20 mouse cellular contexts compared by ENCODE assay signal in the genomic region with DNA sequence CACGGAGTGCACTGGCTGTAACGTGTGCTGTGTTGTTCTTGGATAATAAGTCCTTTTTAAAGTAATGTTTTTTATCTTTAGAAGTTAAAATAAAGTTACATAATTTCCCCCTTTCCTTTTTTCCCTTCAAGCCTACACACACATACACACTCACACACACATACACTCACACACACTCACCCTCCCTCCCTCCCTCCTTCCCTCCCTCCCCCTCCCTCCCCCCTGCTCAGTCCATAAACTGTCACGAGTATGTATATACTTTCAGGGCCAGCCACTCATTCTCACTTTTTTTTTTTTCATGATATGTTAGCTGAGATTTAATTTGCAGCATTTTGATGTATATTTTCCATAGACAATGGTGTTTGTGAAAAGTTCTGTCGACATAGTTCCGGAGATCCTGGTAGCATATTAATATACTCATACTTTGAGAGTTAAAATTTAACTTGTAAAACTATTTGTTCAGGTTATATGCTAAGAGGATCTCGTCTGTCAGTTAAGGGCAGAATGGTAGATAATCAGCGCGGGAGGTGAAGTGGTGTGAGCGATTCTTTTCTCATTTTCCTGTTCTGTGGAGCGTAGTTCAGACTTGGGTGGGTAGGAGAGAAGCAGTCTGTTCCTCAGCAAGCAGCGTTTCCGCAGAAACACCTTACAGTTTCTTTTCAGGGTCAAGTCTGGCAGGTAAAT. TPM values are rescaled to one million over a fixed set of nuclear protein-coding genes. Genes with fewer than 3 reads are reported as not detected.
DNase-seq lines count a peak whose midpoint lies in the region; ATAC-seq lines count a peak whose summit lies in the region.
"Had no signal": no experiment of that assay in that cellular context is flagged by ENCODE, and none has a peak within 500 bp of the region (broad histone marks: within the 10 kb centered on the region; RNA-seq: fewer than 3 reads in every experiment).

No protein-coding gene starts in this region.

- H3K27ac ChIP-seq in forebrain, embryonic 14.5 days (ENCODE audit: low read depth, low read length): 0 out of 2 replicates have a peak overlapping the region, but pooled peaks have one; percentile 27
- H3K27ac ChIP-seq in forebrain, embryonic 16.5 days (ENCODE audit: low read length): no peak overlapping the region
- H3K27ac ChIP-seq in kidney, embryonic 16.5 days (ENCODE audit: low read length): peak overlapping the region; percentile 71; the same call in 1 of the 2 replicates
- peak overlapping the region; percentile 37; the same call in 1 of the 2 replicates for H3K27ac ChIP-seq in lung, embryonic 15.5 days
- peak overlapping the region; percentile 92 for H3K27ac ChIP-seq in intestine, embryonic 16.5 days (ENCODE audit: low read length)
- no peak overlapping the region for H3K27ac ChIP-seq in liver, embryonic 11.5 days (ENCODE audit: low read depth, low read length)
- H3K27ac ChIP-seq: embryonic facial prominence, embryonic 12.5 days; forebrain, embryonic 12.5 days; heart, embryonic 13.5 days had no signal

- peaks cover 18% of the 10 kb centered on the region for H3K4me1 ChIP-seq in forebrain, embryonic 14.5 days (ENCODE audit: control insufficient read depth, insufficient read depth, low read length)
- peaks cover 11% of the 10 kb centered on the region for H3K4me1 ChIP-seq in forebrain, embryonic 16.5 days (replicated peaks; ENCODE audit: control insufficient read depth, insufficient read depth, low read length)
- H3K4me1 ChIP-seq in kidney, embryonic 16.5 days (ENCODE audit: insufficient read depth, low read length): peaks cover 44% of the 10 kb centered on the region
- peaks cover 53% of the 10 kb centered on the region for H3K4me1 ChIP-seq in lung, embryonic 15.5 days
- H3K4me1 ChIP-seq in intestine, embryonic 16.5 days (ENCODE audit: control insufficient read depth, insufficient read depth, low read length): peaks cover 25% of the 10 kb centered on the region
- 0 out of 2 replicates have a peak, but pooled peaks cover 2% of the 10 kb centered on the region for H3K4me1 ChIP-seq in liver, embryonic 11.5 days (replicated peaks; ENCODE audit: control insufficient read depth, insufficient read depth, low read length)

- H3K27me3 ChIP-seq in forebrain, embryonic 14.5 days (replicated peaks; ENCODE audit: control insufficient read depth, insufficient read depth, low read length): no peaks in the 10 kb centered on the region
- no peaks in the 10 kb centered on the region for H3K27me3 ChIP-seq in forebrain, embryonic 16.5 days (replicated peaks; ENCODE audit: control insufficient read depth, insufficient read depth, low read length)
- no peaks in the 10 kb centered on the region for H3K27me3 ChIP-seq in kidney, embryonic 16.5 days (ENCODE audit: insufficient read depth, low read length)
- H3K27me3 ChIP-seq in lung, embryonic 15.5 days: no peaks in the 10 kb centered on the region
- H3K27me3 ChIP-seq in intestine, embryonic 16.5 days (replicated peaks; ENCODE audit: control insufficient read depth, insufficient read depth, low read length): no peaks in the 10 kb centered on the region
- no peaks in the 10 kb centered on the region for H3K27me3 ChIP-seq in liver, embryonic 11.5 days (replicated peaks; ENCODE audit: control insufficient read depth, insufficient read depth, low read length)
- H3K27me3 ChIP-seq: embryonic facial prominence, embryonic 12.5 days; forebrain, embryonic 12.5 days; heart, embryonic 13.5 days had no signal

- 85% methylated on average over 12 of the region's 12 CpGs for WGBS in forebrain, embryonic 14.5 days
- 81% methylated on average over 12 of the region's 12 CpGs for WGBS in forebrain, embryonic 16.5 days
- WGBS in kidney, embryonic 16.5 days: 53% methylated on average over 12 of the region's 12 CpGs
- WGBS in lung, embryonic 15.5 days: 33% methylated on average over 12 of the region's 12 CpGs
- 53% methylated on average over 12 of the region's 12 CpGs for WGBS in intestine, embryonic 16.5 days
- WGBS in liver, embryonic 11.5 days: 77% methylated on average over 12 of the region's 12 CpGs

- no peak overlapping the region for H3K4me3 ChIP-seq in forebrain, embryonic 14.5 days (ENCODE audit: low read depth, low read length)
- H3K4me3 ChIP-seq in forebrain, embryonic 16.5 days (replicated peaks; ENCODE audit: low read length): no peak overlapping the region
- H3K4me3 ChIP-seq in kidney, embryonic 16.5 days (ENCODE audit: low read length): no peak overlapping the region
- H3K4me3 ChIP-seq in lung, embryonic 15.5 days: no peak overlapping the region
- H3K4me3 ChIP-seq in intestine, embryonic 16.5 days (ENCODE audit: low read length): peak overlapping the region; percentile 23
- H3K4me3 ChIP-seq in liver, embryonic 11.5 days (ENCODE audit: low read depth, low read length): no peak overlapping the region
- H3K4me3 ChIP-seq: embryonic facial prominence, embryonic 12.5 days; forebrain, embryonic 12.5 days; heart, embryonic 13.5 days had no signal

- no peak overlapping the region for H3K4me2 ChIP-seq in forebrain, embryonic 14.5 days (ENCODE audit: low read length)
- no peak overlapping the region for H3K4me2 ChIP-seq in forebrain, embryonic 16.5 days (ENCODE audit: low read length)
- H3K4me2 ChIP-seq in kidney, embryonic 16.5 days (replicated peaks; ENCODE audit: low read depth, low read length): 0 out of 2 replicates have a peak overlapping the region, but pooled peaks have one; percentile 4
- H3K4me2 ChIP-seq in lung, embryonic 15.5 days: no peak overlapping the region
- peak overlapping the region; percentile 56 for H3K4me2 ChIP-seq in intestine, embryonic 16.5 days (ENCODE audit: low read depth, low read length)
- no peak overlapping the region for H3K4me2 ChIP-seq in liver, embryonic 11.5 days
- H3K4me2 ChIP-seq: embryonic facial prominence, embryonic 12.5 days; forebrain, embryonic 12.5 days; heart, embryonic 13.5 days had no signal

- no peaks in the 10 kb centered on the region for H3K9me3 ChIP-seq in forebrain, embryonic 14.5 days (replicated peaks; ENCODE audit: control insufficient read depth, low read length)
- no peaks in the 10 kb centered on the region for H3K9me3 ChIP-seq in forebrain, embryonic 16.5 days (ENCODE audit: control insufficient read depth, low read length)
- H3K9me3 ChIP-seq in kidney, embryonic 16.5 days (ENCODE audit: low read length): peaks cover 5% of the 10 kb centered on the region; the same call in 1 of the 2 replicates
- no peaks in the 10 kb centered on the region for H3K9me3 ChIP-seq in lung, embryonic 15.5 days
- H3K9me3 ChIP-seq in intestine, embryonic 16.5 days (ENCODE audit: control insufficient read depth, low read length): no peaks in the 10 kb centered on the region
- H3K9me3 ChIP-seq in liver, embryonic 11.5 days (ENCODE audit: control insufficient read depth, low read length): no peaks in the 10 kb centered on the region
- H3K9me3 ChIP-seq: embryonic facial prominence, embryonic 12.5 days; forebrain, embryonic 12.5 days; G1E had no signal

- H3K36me3 ChIP-seq in forebrain, embryonic 14.5 days (ENCODE audit: control insufficient read depth, insufficient read depth, low read length): no peaks in the 10 kb centered on the region
- no peaks in the 10 kb centered on the region for H3K36me3 ChIP-seq in forebrain, embryonic 16.5 days (ENCODE audit: control insufficient read depth, insufficient read depth)
- no peaks in the 10 kb centered on the region for H3K36me3 ChIP-seq in kidney, embryonic 16.5 days (ENCODE audit: insufficient read depth, low read length)
- H3K36me3 ChIP-seq in lung, embryonic 15.5 days: no peaks in the 10 kb centered on the region
- no peaks in the 10 kb centered on the region for H3K36me3 ChIP-seq in intestine, embryonic 16.5 days (ENCODE audit: control insufficient read depth, insufficient read depth, low read length)
- peaks cover 3% of the 10 kb centered on the region for H3K36me3 ChIP-seq in liver, embryonic 11.5 days (ENCODE audit: control insufficient read depth, insufficient read depth, low read length)

- DNase-seq in forebrain, embryonic 14.5 days (ENCODE audit: low spot score): no peak
- no peak for DNase-seq in kidney, adult 8-10 months
- DNase-seq in lung, postnatal 4 days: no peak
- no peak for DNase-seq in liver, embryonic 11.5 days (ENCODE audit: low spot score)
- DNase-seq: adrenal gland, adult 8-10 months; B cell, adult 2 months; cerebellum, adult 11 months; cerebellum, adult 8-10 months; cerebellum, postnatal 14 days; gastrocnemius, postnatal 36 days; heart, postnatal 36 days had no signal

- no peak overlapping the region for H3K9ac ChIP-seq in forebrain, embryonic 14.5 days (ENCODE audit: low read length)
- no peak overlapping the region for H3K9ac ChIP-seq in forebrain, embryonic 16.5 days (replicated peaks; ENCODE audit: low read depth, low read length)
- H3K9ac ChIP-seq in kidney, embryonic 16.5 days (replicated peaks; ENCODE audit: low read length): no peak overlapping the region
- H3K9ac ChIP-seq in lung, embryonic 15.5 days: no peak overlapping the region
- H3K9ac ChIP-seq in intestine, embryonic 16.5 days (ENCODE audit: low read depth, low read length): peak overlapping the region; percentile 53
- no peak overlapping the region for H3K9ac ChIP-seq in liver, embryonic 11.5 days (ENCODE audit: low read depth, low read length)
- H3K9ac ChIP-seq: embryonic facial prominence, embryonic 12.5 days; forebrain, embryonic 12.5 days; heart, embryonic 13.5 days had no signal

- ATAC-seq in forebrain, embryonic 14.5 days: no peak
- no peak for ATAC-seq in forebrain, embryonic 16.5 days
- no peak for ATAC-seq in kidney, embryonic 16.5 days (ENCODE audit: low FRiP score, low TSS enrichment)
- ATAC-seq in lung, embryonic 15.5 days (ENCODE audit: borderline replicate concordance, extremely low read depth, low FRiP score, low TSS enrichment): no peak
- peak; percentile 68 for ATAC-seq in intestine, embryonic 16.5 days
- no peak for ATAC-seq in liver, embryonic 11.5 days (replicated peaks; ENCODE audit: low FRiP score)
- ATAC-seq: CD4-positive, CD25-positive, alpha-beta regulatory T cell, adult 4 months had no signal

RNA-seq across cellular contexts. Expression of a gene that starts 14.5 kb away (rescaled TPM):
- polyA plus RNA-seq in forebrain, embryonic 14.5 days (2014; fragmentation: Nextera tagmentation; extraction: Ambion mirVana): 57.2 and 59.5 TPM in 2 replicates
- polyA plus RNA-seq in forebrain, embryonic 16.5 days (2015; fragmentation: Nextera tagmentation; extraction: Ambion mirVana): 57.0 and 58.4 TPM in 2 replicates
- 62.0 and 64.9 TPM in 2 replicates for polyA plus RNA-seq in kidney, embryonic 16.5 days (2015; fragmentation: Nextera tagmentation; extraction: Ambion mirVana)
- polyA plus RNA-seq in lung, embryonic 15.5 days (2015; fragmentation: Nextera tagmentation; extraction: Ambion mirVana): 56.7 and 59.8 TPM in 2 replicates
- polyA plus RNA-seq in intestine, embryonic 16.5 days (2015; fragmentation: Nextera tagmentation; extraction: Ambion mirVana): 39.7 and 40.2 TPM in 2 replicates
- polyA plus RNA-seq in liver, embryonic 11.5 days (2014; fragmentation: Nextera tagmentation; extraction: Ambion mirVana): 24.2 and 24.4 TPM in 2 replicates

RNA-seq across cellular contexts. Expression of a gene that starts 49.2 kb away (rescaled TPM):
- 9.4 and 9.9 TPM in 2 replicates for polyA plus RNA-seq in forebrain, embryonic 14.5 days (2014; fragmentation: Nextera tagmentation; extraction: Ambion mirVana)
- polyA plus RNA-seq in forebrain, embryonic 16.5 days (2015; fragmentation: Nextera tagmentation; extraction: Ambion mirVana): 10.7 TPM in 2 replicates
- 1.9 and 2.4 TPM in 2 replicates for polyA plus RNA-seq in kidney, embryonic 16.5 days (2015; fragmentation: Nextera tagmentation; extraction: Ambion mirVana)
- 4.1 and 4.2 TPM in 2 replicates for polyA plus RNA-seq in lung, embryonic 15.5 days (2015; fragmentation: Nextera tagmentation; extraction: Ambion mirVana)
- 0.86 and 1.6 TPM in 2 replicates for polyA plus RNA-seq in intestine, embryonic 16.5 days (2015; fragmentation: Nextera tagmentation; extraction: Ambion mirVana)
- 1.2 and 1.7 TPM in 2 replicates for polyA plus RNA-seq in liver, embryonic 11.5 days (2014; fragmentation: Nextera tagmentation; extraction: Ambion mirVana)
- polyA plus RNA-seq: CD4-positive, CD25-positive, alpha-beta regulatory T cell, adult 4 months had no signal

Comparison
In these comparisons a context has a peak if more than half of its experiments do, and no peak if none do; other contexts are left out.
1. H3K27ac ChIP-seq: peak in forebrain, embryonic 14.5 days (single experiment), kidney, embryonic 16.5 days (single experiment), lung, embryonic 15.5 days (single experiment) and intestine, embryonic 16.5 days (single experiment); none in forebrain, embryonic 16.5 days (single experiment) and liver, embryonic 11.5 days (single experiment).
2. H3K4me2 ChIP-seq: peak in kidney, embryonic 16.5 days (single experiment) and intestine, embryonic 16.5 days (single experiment); none in forebrain, embryonic 14.5 days (single experiment), forebrain, embryonic 16.5 days (single experiment), lung, embryonic 15.5 days (single experiment) and liver, embryonic 11.5 days (single experiment).